Mouse (Mus musculus): Measurements from ENCODE around the gene Xrn2.
A peak's percentile ranks its signal among the peaks of the same experiment; 100 is the strongest.
"Not testable (repeated sequence)": the region's sequence is repeated elsewhere in the genome, so short reads cannot be mapped to it uniquely, and the experiment has no call there.

The Xrn2 gene

DNA sequence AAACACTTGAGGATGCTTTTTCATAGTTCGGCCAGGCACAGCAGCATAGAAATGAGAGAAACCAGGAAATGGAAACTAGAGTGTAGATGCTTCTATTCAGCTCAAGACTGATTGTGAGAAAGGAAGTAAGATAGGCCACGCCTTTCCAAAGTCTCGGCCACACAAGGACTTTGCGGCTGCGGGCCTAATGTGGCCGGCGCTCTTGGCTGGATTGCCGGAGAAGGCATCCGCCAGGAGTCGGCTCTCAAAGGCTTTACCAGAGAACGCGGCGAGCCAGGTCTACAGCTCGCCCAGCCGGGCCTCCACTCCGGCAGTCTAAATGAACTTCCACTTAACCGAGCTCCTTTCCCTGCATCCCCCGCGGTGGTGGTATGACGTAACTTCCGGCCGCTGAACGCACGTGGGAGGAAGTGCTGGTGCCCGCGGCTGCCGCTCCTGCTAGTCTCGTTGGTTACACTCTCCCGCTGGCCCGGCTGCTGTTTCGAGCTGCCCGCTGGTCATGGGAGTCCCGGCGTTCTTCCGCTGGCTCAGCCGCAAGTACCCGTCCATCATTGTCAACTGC, at the start of gene Xrn2:
Xrn2 (plus strand) TSS at position 374 of the 562 bp plus-strand sequence.
- DNase-seq (ENCODE audit: low spot score) = peak; percentile 87

DNA sequence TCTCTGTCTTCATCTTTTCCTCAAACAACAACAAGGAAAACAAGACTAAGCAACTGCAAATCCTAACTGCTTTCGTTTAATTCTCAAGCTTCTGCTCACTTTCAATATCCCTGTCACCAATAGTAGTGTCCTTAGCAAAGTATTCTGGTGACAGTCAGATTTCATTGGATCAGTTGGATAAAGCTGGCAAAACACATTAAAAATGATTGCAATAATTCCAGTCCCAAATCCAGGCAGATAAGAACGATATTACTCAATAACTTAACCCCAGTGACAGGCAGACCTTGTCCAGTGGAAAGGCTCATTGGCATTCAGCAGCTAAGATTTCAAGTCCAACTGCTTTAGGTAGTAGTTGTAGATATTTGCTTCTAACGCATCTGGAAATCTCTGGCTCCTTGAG, 37.8 kb upstream of the Xrn2 start:
- DNase-seq (ENCODE audit: low spot score) = no peak

DNA sequence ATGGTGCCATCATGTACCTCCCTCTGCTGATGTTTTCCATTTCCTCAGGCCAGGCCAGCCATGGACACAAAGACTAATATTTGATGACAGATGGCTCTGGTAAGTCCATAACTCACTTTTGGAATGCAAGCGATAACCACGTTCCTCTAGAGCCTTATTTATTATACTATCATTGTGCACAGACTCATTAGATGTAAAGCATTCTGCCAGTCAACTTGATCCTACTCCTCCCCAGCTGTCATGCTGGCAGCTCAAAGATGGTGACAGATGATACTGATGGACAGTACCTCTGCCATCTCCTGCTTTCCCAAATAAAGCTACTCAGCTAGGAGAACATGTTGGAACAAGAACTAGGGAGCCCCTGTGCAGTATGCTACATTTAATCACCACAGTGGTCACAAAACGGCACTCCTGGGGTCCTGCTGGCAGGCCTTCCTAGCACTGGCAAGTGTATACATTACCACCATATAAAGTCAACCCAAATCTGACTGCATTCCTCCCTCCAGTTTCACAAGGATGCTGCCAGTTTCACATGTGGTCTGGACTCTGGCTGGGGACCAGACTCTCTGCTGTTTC, 37.3 kb upstream of the Xrn2 start:
- no peak for DNase-seq (ENCODE audit: low spot score)

DNA sequence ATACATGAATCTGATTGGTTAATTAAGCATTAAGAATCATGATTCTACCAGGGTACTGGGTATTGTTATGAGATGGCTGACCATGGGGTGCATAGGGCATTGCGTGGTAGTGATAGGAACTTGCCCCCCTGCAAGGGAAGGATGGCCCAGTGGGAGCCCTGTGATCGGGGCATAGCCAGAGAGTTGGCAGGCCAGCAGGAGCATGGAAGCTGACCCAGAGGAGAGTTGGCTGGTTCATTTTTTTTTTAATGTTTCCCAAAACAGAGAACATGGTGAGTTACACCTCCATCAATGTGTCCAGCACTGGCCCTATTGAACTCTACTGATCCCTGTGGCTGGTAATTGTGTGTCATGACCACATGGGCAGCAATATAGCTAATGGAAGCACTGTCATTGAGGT, 30.0 kb upstream of the Xrn2 start:
- DNase-seq (ENCODE audit: low spot score) = no peak

GRCm38 (mm10) chr2:146984831-146985230, 28.0 kb upstream of the Xrn2 start:
- DNase-seq (ENCODE audit: low spot score) = no peak

- no peak for DNase-seq (ENCODE audit: low spot score)
These were observed 27.0 kb upstream of the Xrn2 start for GRCm38 (mm10) chr2:146985807-146986206.

DNA sequence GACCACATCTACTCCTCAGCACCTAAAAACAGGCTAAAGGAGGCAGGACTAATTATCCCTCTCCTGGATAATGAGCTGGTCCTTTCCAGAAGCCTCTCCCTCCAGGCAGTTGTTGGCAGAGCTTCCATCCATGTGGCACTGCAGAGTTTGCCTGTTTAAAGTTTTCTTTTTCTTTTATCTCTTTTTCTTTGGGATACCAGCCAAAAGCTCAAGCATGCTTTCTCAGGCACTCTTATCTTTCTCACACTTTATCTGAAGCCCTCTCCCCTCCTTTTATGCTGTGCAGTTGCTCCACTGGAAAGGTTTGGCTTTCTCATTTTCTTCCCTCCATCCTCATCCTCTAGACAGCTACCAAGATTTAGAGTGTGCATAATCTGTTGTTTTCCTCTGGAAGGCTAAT, 26.4 kb upstream of the Xrn2 start:
- no peak for DNase-seq (ENCODE audit: low spot score)

DNA sequence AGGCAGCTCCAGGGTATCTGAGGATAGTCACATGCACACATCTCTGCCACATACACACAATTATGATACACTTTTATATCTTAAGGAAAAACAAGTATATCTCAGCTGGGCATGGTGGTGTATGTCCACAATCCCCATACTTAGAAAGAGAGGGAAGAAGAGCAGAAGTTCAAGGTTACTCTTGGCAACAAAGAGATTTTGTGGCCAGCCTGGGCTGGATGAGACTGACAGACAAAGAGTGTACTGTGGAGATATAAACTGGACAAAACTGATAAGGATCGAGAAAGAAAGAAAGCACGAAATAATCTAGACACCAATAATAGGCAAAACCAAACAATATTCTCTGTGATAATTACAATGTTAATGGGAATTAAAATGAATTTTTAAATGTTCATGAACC, 5.5 kb upstream of the Xrn2 start:
- DNase-seq (ENCODE audit: low spot score) = no peak

- DNase-seq (ENCODE audit: low spot score) = no peak
These were observed 3.7 kb upstream of the Xrn2 start for GRCm38 (mm10) chr2:147009084-147009483.

DNA sequence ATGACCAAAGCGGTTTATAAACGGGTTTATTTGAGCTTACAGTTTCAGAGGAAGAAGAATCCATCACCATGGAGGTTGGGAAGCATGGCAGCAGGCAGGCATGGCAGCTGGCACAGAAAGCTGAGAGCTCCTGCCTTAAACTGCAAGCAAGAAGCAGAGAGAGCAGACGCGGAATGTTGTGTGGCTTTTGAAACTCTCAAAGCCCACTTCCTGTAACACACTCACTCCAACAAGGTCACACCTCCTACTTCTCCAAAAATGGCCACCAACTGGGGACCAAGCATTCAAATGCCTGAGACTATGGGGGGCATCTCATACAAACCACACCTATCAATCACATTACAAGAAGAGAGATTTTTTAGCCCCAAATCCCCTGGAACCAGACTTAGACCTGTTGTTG, 2.7 kb upstream of the Xrn2 start:
- DNase-seq (ENCODE audit: low spot score) = no peak

GRCm38 (mm10) chr2:147010952-147011351, 1.8 kb upstream of the Xrn2 start:
- DNase-seq (ENCODE audit: low spot score) = no peak

GRCm38 (mm10) chr2:147011474-147012140, 1.2 kb upstream of the Xrn2 start:
- no peak for DNase-seq (ENCODE audit: low spot score)

GRCm38 (mm10) chr2:147012141-147012622, 614 bp upstream of the Xrn2 start:
- peak; percentile 12 for DNase-seq (ENCODE audit: low spot score)

DNA sequence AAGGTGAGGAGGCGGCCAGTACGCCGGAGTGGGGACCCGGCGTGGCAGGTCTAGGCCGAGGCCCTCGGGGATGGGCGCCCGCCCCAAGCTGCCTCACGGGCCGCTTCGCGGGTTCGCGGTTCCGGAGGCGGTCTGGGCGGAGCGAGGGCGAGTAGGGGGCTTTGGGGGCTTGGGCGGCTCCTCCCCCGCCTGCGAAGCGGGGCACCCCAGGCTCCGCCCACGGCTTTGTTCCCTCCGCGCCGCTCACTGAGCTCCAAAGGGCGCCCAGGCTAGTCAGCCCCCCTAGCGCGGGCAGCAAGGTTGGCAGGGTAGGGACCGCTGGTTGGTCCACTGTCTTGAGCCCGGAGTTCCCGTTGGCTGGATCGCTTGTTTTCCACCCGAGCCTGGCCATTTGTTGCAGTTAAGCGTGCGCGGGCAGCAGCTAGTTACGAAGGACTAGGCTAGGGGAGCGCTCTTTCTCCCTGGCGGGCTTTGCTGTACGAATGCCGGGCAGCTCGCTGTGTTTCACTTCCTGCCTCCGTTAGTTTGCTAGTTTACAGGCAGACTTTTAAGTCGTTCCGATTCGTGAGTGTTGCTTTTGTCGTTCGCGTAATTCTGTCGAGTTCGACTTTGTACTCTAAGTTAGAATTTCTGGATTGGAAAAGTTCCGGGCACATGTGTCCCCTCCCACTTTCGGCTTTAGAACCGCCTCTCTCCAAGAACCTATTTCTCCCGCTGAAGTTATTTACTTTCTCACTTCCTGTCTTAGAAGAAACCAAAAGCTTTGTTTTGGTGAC, 586 bp downstream of the Xrn2 start:
- peak; percentile 53 for DNase-seq (ENCODE audit: low spot score)

DNA sequence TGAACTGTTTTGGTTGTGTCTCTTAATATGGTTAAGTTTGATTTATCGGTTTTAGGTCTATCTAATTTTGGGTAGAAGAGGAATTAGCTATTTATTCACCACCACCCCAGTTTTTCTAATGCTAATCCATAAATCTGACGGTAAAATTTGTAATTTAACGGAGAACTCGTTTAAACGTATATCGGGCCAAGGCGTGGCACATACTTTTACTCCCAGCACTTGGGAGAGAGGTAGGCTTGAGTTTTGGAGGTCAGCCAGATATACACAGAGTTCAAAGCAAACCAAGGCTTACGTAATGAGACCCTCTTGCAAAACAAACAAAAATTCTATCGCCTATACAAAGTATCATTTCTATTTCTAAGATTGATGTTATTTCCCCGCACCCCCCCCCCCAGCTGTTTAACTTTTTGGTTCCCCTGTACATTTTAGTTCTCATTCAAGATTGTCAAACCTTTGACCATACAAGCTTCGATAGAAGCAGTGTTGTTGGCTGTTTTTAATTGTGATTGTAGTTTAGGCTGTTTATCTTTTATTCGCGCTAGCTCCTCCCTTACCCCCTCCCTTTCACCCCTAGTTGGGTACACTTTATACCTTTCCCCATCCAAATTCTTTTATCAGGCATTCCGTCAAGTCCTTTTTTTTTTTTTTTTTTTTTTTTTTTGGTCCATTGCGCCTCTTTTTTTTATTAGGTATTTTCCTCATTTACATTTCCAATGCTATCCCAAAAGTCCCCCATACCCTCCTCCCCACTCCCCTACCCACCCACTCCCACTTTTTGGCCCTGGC, 1.5 kb downstream of the Xrn2 start:
- no peak for DNase-seq (ENCODE audit: low spot score)

- DNase-seq (ENCODE audit: low spot score) = not testable (repeated sequence)
These were observed 9.2 kb downstream of the Xrn2 start for GRCm38 (mm10) chr2:147022041-147022440.

DNA sequence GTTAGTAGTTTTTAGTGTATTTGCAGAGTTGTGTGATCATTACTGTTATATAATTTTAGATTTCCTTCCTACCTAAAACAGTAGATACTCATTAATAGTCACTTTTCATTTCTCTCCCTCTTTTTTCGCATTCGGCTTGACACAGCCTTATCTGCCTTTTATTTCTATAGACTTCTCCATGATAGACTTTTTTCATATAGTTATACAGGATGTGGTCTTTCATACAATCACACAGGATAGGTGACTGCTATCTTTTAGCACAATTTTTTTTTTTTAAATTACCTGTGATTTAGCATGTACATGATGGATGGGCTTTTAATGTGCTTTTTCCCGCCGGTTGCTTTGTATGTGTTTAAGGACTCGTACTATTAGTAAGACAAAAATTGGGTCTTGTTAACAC, 10.3 kb downstream of the Xrn2 start:
- no peak for DNase-seq (ENCODE audit: low spot score)

GRCm38 (mm10) chr2:147023560-147023959, 10.8 kb downstream of the Xrn2 start:
- no peak for DNase-seq (ENCODE audit: low spot score)

DNA sequence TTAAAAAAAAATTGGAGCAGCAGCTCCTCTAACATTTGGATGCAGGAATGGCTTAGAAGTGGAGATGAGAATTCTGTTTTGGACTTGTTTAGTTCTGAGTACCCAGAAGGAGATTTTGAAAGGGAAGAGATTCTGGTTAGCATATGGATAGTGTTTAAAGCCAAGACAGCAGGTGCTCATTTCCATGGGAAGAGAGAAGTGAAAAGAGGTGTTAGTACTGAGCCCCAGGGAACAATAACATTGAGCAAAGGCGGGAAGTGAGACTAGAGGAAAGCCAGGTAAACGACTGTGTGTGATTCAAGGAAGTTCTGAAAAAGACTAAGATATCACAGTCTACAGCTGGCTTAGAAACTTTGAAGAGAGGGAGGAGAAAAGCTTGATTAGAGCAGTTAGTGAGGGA, 20.3 kb downstream of the Xrn2 start:
- no peak for DNase-seq (ENCODE audit: low spot score)

DNA sequence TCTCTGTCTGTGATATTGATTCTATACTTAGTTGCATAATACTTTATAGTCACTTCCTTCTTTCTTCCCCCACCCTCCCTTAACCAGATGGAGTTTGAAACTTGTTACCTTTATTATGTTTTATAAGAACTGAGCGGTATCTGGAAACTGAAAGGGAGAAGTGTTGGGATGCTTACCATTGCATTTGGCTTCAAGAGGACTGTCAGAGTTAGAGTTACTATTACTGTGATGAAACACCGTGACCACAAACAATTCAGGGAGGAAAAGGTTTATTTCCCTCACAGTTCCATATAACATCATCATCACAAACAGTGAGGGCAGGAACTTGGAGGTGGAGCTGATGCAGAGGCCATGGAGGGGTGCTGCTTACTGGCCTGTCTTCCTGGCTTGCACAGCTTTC, 23.1 kb downstream of the Xrn2 start:
- no peak for DNase-seq (ENCODE audit: low spot score)

DNA sequence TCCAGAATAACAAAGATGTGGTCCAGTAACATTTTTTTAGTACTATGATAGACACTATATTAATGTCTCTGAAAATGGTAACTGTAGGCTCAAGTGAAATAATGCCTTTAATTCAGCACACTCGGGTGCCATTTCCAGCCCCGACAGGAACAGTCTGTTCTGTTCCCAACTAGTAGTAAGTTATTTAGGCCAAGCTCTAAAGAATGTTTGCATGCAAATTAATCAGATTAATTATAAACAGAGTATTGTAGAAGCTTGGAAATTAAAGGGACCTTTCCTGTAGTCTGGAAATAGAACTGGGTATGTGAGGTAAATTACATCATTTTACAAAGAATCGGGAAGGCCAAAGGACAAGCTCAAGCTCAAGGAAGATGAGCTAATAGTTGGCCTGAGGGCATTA, 34.3 kb downstream of the Xrn2 start:
- DNase-seq (ENCODE audit: low spot score) = no peak

DNA sequence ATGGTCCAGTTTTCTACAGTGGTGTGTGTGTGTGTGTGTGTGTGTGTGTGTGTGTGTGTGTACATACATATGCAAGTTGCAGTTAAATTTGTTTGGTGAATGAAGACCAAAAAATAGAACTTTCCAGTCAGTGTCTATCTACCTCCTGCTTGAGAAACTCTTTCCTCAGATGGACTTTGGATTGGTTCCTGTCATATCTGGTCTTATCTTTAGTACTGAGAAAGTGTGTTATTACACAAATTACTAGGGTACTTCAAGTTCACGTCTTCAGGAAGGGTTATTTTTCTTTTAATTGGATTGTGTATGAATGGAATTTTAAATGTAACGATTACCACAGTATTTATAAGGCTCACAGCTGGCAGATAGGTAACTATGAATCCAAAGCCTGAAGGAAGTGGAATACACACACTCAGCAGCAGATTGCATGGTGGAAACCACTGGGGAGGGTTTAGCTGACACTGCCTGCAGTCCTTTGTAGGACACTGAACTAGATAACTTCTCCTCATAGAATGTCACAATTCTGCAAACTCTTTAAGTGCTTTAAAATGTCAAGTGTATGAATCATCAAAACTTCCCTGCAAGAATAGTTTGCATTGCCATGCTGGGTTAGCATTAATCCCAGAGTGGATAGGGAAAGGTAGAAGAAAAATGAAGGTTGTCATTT, 40.6 kb downstream of the Xrn2 start:
- no peak for DNase-seq (ENCODE audit: low spot score)

All from c-Kit-positive CD71-positive TER-119-positive erythroid progenitor cells, embryonic 14.5 days (primary cell).